Mouse (Mus musculus): Measurements from ENCODE around the gene Pinlyp. TPM values are rescaled to one million over a fixed set of nuclear protein-coding genes. Genes with fewer than 3 reads are reported as not detected.

Gene Pinlyp
- total and polyA plus RNA-seq, 3 experiments: 6.1 to 17.3 (median 6.6) TPM

DNA sequence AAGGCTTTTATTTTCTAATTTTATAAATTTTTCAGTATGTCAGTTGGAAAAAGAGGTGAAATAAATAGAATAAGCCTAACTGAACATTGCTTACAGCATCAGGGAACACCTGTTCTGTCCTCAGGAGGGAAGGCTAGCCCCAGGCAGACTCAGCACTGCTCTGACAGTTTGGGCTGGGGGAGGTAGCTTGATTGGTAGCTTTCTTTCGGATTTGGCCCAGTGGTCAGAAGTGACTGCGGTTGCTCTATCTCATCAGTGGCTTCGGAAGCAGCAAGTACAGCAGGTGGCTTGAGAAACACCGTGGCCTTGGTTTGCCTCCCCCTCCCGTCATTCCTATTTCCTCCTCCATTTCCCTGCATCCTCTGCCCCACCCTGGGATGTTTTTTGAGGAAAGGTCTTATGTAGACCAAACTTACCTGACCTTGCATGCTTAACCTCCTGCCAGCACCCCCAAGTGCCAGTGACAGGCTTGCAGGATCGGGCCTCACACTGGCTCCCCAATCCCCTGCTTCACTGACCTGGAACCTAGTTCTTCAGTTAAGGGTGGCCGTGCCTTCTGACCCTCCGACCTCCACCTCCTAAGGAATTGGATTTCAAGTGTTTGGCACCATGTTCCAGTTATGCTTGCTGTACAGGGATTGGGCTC, 17.4 kb upstream of the Pinlyp start:
- Histone ChIP-seq H3K9me3 (replicated peaks; ENCODE audit: low read length) (no peaks in the 10 kb centered on the region), H3K9ac (ENCODE audit: insufficient read depth, low read depth) (peak overlapping the region; percentile 7), H3K36me3 (replicated peaks in 1 of 2; ENCODE audit: control insufficient read depth in 1 of 2, insufficient read depth in 1 of 2, low read length in 1 of 2) (peaks cover 43 to 67% of the 10 kb centered on the region in 2 experiments), H3K27ac (ENCODE audit: insufficient read depth, low read depth) (peak overlapping the region; percentile 100), H3K4me3 (replicated peaks in 1 of 3; ENCODE audit: low read depth in 2 of 3, low read length in 2 of 3, poor library complexity in 1 of 3) (peak overlapping the region; percentile 6 to 47 (median 24)), H3K27me3 (replicated peaks) (no peaks in the 10 kb centered on the region), H3K4me1 (ENCODE audit: control insufficient read depth in 1 of 2, insufficient read depth in 2 of 2) (peaks cover 55 to 93% of the 10 kb centered on the region in 2 experiments), H3K79me2 (replicated peaks; ENCODE audit: control insufficient read depth, extremely low read depth, insufficient read depth, poor library complexity, severe bottlenecking) (peaks cover 15% of the 10 kb centered on the region; the same call in 1 of the 2 replicates), H3K4me2 (ENCODE audit: insufficient read depth, low read depth, poor library complexity, severe bottlenecking) (peak overlapping the region; percentile 7)
- peak; percentile 63 for DNase-seq (ENCODE audit: extremely low read depth)
- in situ Hi-C loops (cut with MboI; ENCODE audit: low pct_ligation_motif_present, low pct_unique_long_range_greater_than_20kb, low sequenced_read_pairs) (no loop called here), dilution Hi-C loops (cut with MboI; ENCODE audit: extremely low pct_ligation_motif_present, extremely low pct_unique_long_range_greater_than_20kb, low sequenced_read_pairs) (no loop called here)
- TF ChIP-seq POLR2AphosphoS2 (IDR thresholded peaks at IDR 0.05; ENCODE audit: low read depth, low read length): no peak
- 0 out of 2 replicates have a peak, but pooled peaks have one; percentile 28 for TF ChIP-seq IRF4 (IDR thresholded peaks at IDR 0.05; ENCODE audit: low read depth, low read length)
- no peak for TF ChIP-seq PAX5 (IDR thresholded peaks at IDR 0.05; ENCODE audit: low read length)
- 0 out of 2 replicates have a peak, but pooled peaks have one; percentile 18 for TF ChIP-seq BHLHE40 (IDR thresholded peaks at IDR 0.05; ENCODE audit: low read depth, low read length)
- TF ChIP-seq EP300 (IDR thresholded peaks at IDR 0.05; ENCODE audit: low read length): peak; percentile 33; the same call in 1 of the 2 replicates
- no peak for TF ChIP-seq RCOR1 (conservative IDR thresholded peaks at IDR 0.05; ENCODE audit: low read depth, low read length)
- no peak for TF ChIP-seq POLR2A (IDR thresholded peaks at IDR 0.05; ENCODE audit: low read depth, low read length)
- TF ChIP-seq TCF12 (IDR thresholded peaks at IDR 0.05; ENCODE audit: low read depth, low read length): 0 out of 2 replicates have a peak, but pooled peaks have one; percentile 59

GRCm38 (mm10) chr7:24561450-24561849, 15.5 kb upstream of the Pinlyp start:
- in situ Hi-C loops (cut with MboI; ENCODE audit: low pct_ligation_motif_present, low pct_unique_long_range_greater_than_20kb, low sequenced_read_pairs): no loop called here
- H3K79me2 ChIP-seq (replicated peaks; ENCODE audit: control insufficient read depth, extremely low read depth, insufficient read depth, poor library complexity, severe bottlenecking): peaks cover 19% of the 10 kb centered on the region; the same call in 1 of the 2 replicates
- peaks cover 28 to 57% of the 10 kb centered on the region in 2 experiments for H3K36me3 ChIP-seq (replicated peaks in 1 of 2; ENCODE audit: control insufficient read depth in 1 of 2, insufficient read depth in 1 of 2, low read length in 1 of 2)
- TF ChIP-seq POLR2A (IDR thresholded peaks at IDR 0.05; ENCODE audit: low read depth, low read length) (0 out of 2 replicates have a peak, but pooled peaks have one; percentile 21), MAFK (IDR thresholded peaks at IDR 0.05; ENCODE audit: insufficient replicate concordance, low read length) (peak; percentile 98), SMC3 (IDR thresholded peaks at IDR 0.05; ENCODE audit: low read depth, low read length) (no peak), ZNF384 (IDR thresholded peaks at IDR 0.05; ENCODE audit: low read depth, low read length) (no peak), MAZ (IDR thresholded peaks at IDR 0.05; ENCODE audit: low read depth, low read length) (no peak), EP300 (IDR thresholded peaks at IDR 0.05; ENCODE audit: low read length) (no peak), ZC3H11A (IDR thresholded peaks at IDR 0.05; ENCODE audit: low read depth, low read length) (no peak), JUND (conservative IDR thresholded peaks at IDR 0.05; ENCODE audit: low read depth, low read length) (no peak), IRF4 (IDR thresholded peaks at IDR 0.05; ENCODE audit: low read depth, low read length) (no peak), SIN3A (IDR thresholded peaks at IDR 0.05; ENCODE audit: low read length) (no peak), PAX5 (IDR thresholded peaks at IDR 0.05; ENCODE audit: low read length) (no peak), HCFC1 (IDR thresholded peaks at IDR 0.05; ENCODE audit: low read depth, low read length) (no peak), MYC (IDR thresholded peaks at IDR 0.05; ENCODE audit: low read depth, low read length) (no peak), BHLHE40 (IDR thresholded peaks at IDR 0.05; ENCODE audit: low read depth, low read length) (no peak), MEF2A (IDR thresholded peaks at IDR 0.05; ENCODE audit: borderline replicate concordance, low read depth, low read length) (no peak)
- H3K4me3 ChIP-seq (replicated peaks in 1 of 3; ENCODE audit: low read depth in 2 of 3, low read length in 2 of 3, poor library complexity in 1 of 3): peak overlapping the region in 1 of 3 experiments; percentile 25
- H3K4me2 ChIP-seq (ENCODE audit: insufficient read depth, low read depth, poor library complexity, severe bottlenecking): peak overlapping the region; percentile 45
- H3K9me3 ChIP-seq (replicated peaks; ENCODE audit: low read length): no peaks in the 10 kb centered on the region
- peaks cover 54 to 90% of the 10 kb centered on the region in 2 experiments for H3K4me1 ChIP-seq (ENCODE audit: control insufficient read depth in 1 of 2, insufficient read depth in 2 of 2)
- dilution Hi-C loops (cut with MboI; ENCODE audit: extremely low pct_ligation_motif_present, extremely low pct_unique_long_range_greater_than_20kb, low sequenced_read_pairs): no loop called here
- no peak for DNase-seq (ENCODE audit: extremely low read depth)
- H3K27ac ChIP-seq (ENCODE audit: insufficient read depth, low read depth): peak overlapping the region; percentile 92
- H3K27me3 ChIP-seq (replicated peaks): no peaks in the 10 kb centered on the region
- no peak overlapping the region; the same call in 1 of the 2 replicates for H3K9ac ChIP-seq (ENCODE audit: insufficient read depth, low read depth)

All from CH12.LX (cell line).